Mouse (Mus musculus) intestine, embryonic 15.5 days (tissue): ENCODE data around the gene Gm20388. TPM values are rescaled to one million over a fixed set of nuclear protein-coding genes. Genes with fewer than 3 reads are reported as not detected.

Experiments
- ATAC-seq: fragments of 200-750 bp; cut with Nextera tagmentation; 2 replicates; pipeline ENCODE4 v1.8.0; 2017; ENCODE audit warnings: moderate TSS enrichment, moderate library complexity
- H3K27ac ChIP-seq: fragments of 300-500 bp; sonication (generic); 2 replicates; pipeline ENCODE4 v1.5.1; 2015; ENCODE audit warnings: mild to moderate bottlenecking, inconsistent platforms
- H3K27me3 ChIP-seq: fragments of 300-500 bp; sonication (generic); replicated peaks from 2 replicates; pipeline ENCODE4 v1.6.1; 2015; ENCODE audit warnings: inconsistent platforms
- H3K36me3 ChIP-seq: fragments of 300-500 bp; sonication (generic); 2 replicates; pipeline ENCODE4 v1.6.1; 2015; ENCODE audit warnings: inconsistent platforms
- H3K4me1 ChIP-seq: fragments of 300-500 bp; sonication (generic); replicated peaks from 2 replicates; pipeline ENCODE4 v1.6.1; 2015; ENCODE audit warnings: inconsistent platforms
- H3K4me2 ChIP-seq: fragments of 300-500 bp; sonication (generic); replicated peaks from 2 replicates; pipeline ENCODE4 v1.6.1; 2015; ENCODE audit warnings: mild to moderate bottlenecking, inconsistent platforms
- H3K4me3 ChIP-seq: fragments of 300-500 bp; sonication (generic); replicated peaks from 2 replicates; pipeline ENCODE4 v1.5.1; 2015; ENCODE audit warnings: inconsistent platforms
- H3K9ac ChIP-seq: fragments of 300-500 bp; sonication (generic); 2 replicates; pipeline ENCODE4 v1.6.1; 2015; ENCODE audit warnings: inconsistent platforms
- H3K9me3 ChIP-seq: fragments of 300-500 bp; sonication (generic); 2 replicates; pipeline ENCODE4 v1.6.1; 2016; ENCODE audit warnings: inconsistent platforms
- WGBS: fragments of 180-500 bp; shearing (Covaris S2); methylation state at CpG from one replicate; pipeline ENCODE4 v1.1.7; 2015; 5-methylcytosine and 5-hydroxymethylcytosine counted together
- polyA plus RNA-seq: library from polyadenylated mRNA; unstranded; fragments of >200 nt; fragmentation: Nextera tagmentation; extraction: Ambion mirVana; gene quantifications from 2 replicates; pipeline ENCODE4 v1.2.1, GENCODE M21; 2015

The Gm20388 gene
- polyA plus RNA-seq, 1 experiment from 2014 or later, result not detected

GRCm38 (mm10) chr8:121377680-121378079 lies 1467.0 kb downstream of the Gm20388 start:
- no peaks in the 10 kb centered on the region for H3K36me3 ChIP-seq
- peak overlapping the region; percentile 59; the same call in 1 of the 2 replicates for H3K27ac ChIP-seq
- 0 out of 2 replicates have a peak overlapping the region, but pooled peaks have one; percentile 8 for H3K9ac ChIP-seq
- H3K9me3 ChIP-seq, result no peaks in the 10 kb centered on the region
- H3K4me2 ChIP-seq, result no peak overlapping the region
- H3K27me3 ChIP-seq, result no peaks in the 10 kb centered on the region
- ATAC-seq, result peak; percentile 87
- peaks cover 33% of the 10 kb centered on the region for H3K4me1 ChIP-seq
- H3K4me3 ChIP-seq, result no peak overlapping the region
- WGBS, result 10% methylated on average over 10 of the region's 10 CpGs

- peaks cover 34% of the 10 kb centered on the region for H3K4me1 ChIP-seq
- H3K27me3 ChIP-seq, result no peaks in the 10 kb centered on the region
- no peak overlapping the region for H3K27ac ChIP-seq
- WGBS, result 97% methylated on average over 1 of the region's 1 CpGs
- no peak overlapping the region for H3K4me2 ChIP-seq
- H3K4me3 ChIP-seq, result no peak overlapping the region
- H3K36me3 ChIP-seq, result no peaks in the 10 kb centered on the region
- no peak for ATAC-seq
- no peak overlapping the region for H3K9ac ChIP-seq
- H3K9me3 ChIP-seq, result no peaks in the 10 kb centered on the region
These were observed 1468.7 kb downstream of the Gm20388 start for GRCm38 (mm10) chr8:121379387-121379786.

GRCm38 (mm10) chr8:121382583-121383241 lies 1472.1 kb downstream of the Gm20388 start:
- ATAC-seq, result peak; percentile 60; the same call in 1 of the 2 replicates
- 6% methylated on average over 21 of the region's 21 CpGs for WGBS

GRCm38 (mm10) chr8:121385540-121385939 lies 1474.9 kb downstream of the Gm20388 start:
- H3K9ac ChIP-seq, result no peak overlapping the region
- H3K4me2 ChIP-seq, result no peak overlapping the region
- H3K27me3 ChIP-seq, result peaks cover 10% of the 10 kb centered on the region
- 46% methylated on average over 7 of the region's 7 CpGs for WGBS
- ATAC-seq, result no peak
- H3K9me3 ChIP-seq, result no peaks in the 10 kb centered on the region
- H3K4me1 ChIP-seq, result peaks cover 8% of the 10 kb centered on the region; the same call in 1 of the 2 replicates
- H3K4me3 ChIP-seq, result no peak overlapping the region
- no peak overlapping the region for H3K27ac ChIP-seq
- H3K36me3 ChIP-seq, result no peaks in the 10 kb centered on the region

More at GRCm38 (mm10) chr8:121382583-121383241, 1472.1 kb downstream of the Gm20388 start:
- Histone ChIP-seq H3K9ac (peak overlapping the region; percentile 18; the same call in 1 of the 2 replicates), H3K27me3 (0 out of 2 replicates have a peak, but pooled peaks cover 3% of the 10 kb centered on the region), H3K9me3 (no peaks in the 10 kb centered on the region), H3K4me1 (peaks cover 13% of the 10 kb centered on the region), H3K4me3 (peak overlapping the region; percentile 25), H3K4me2 (peak overlapping the region; percentile 55), H3K27ac (no peak overlapping the region), H3K36me3 (no peaks in the 10 kb centered on the region)

GRCm38 (mm10) chr8:121390608-121391007 lies 1480.0 kb downstream of the Gm20388 start:
- no peak overlapping the region for H3K4me2 ChIP-seq
- peaks cover 47% of the 10 kb centered on the region for H3K27me3 ChIP-seq
- no peak overlapping the region for H3K4me3 ChIP-seq
- 14% methylated on average over 11 of the region's 11 CpGs for WGBS
- no peak overlapping the region for H3K9ac ChIP-seq
- no peaks in the 10 kb centered on the region for H3K4me1 ChIP-seq
- H3K9me3 ChIP-seq, result no peaks in the 10 kb centered on the region
- H3K36me3 ChIP-seq, result no peaks in the 10 kb centered on the region
- peak; percentile 62; the same call in 1 of the 2 replicates for ATAC-seq
- H3K27ac ChIP-seq, result no peak overlapping the region

- H3K4me1 ChIP-seq, result 0 out of 2 replicates have a peak, but pooled peaks cover 3% of the 10 kb centered on the region
- H3K27me3 ChIP-seq, result peaks cover 52% of the 10 kb centered on the region
- H3K4me2 ChIP-seq, result no peak overlapping the region
- H3K9me3 ChIP-seq, result no peaks in the 10 kb centered on the region
- H3K36me3 ChIP-seq, result no peaks in the 10 kb centered on the region
- no peak overlapping the region for H3K27ac ChIP-seq
- no peak overlapping the region for H3K9ac ChIP-seq
- no peak overlapping the region for H3K4me3 ChIP-seq
- 19% methylated on average over 9 of the region's 9 CpGs for WGBS
- no peak for ATAC-seq
These were observed 1480.6 kb downstream of the Gm20388 start for GRCm38 (mm10) chr8:121391254-121391653.

- no peak overlapping the region for H3K27ac ChIP-seq
- no peak for ATAC-seq
- H3K27me3 ChIP-seq, result peaks cover 57% of the 10 kb centered on the region
- H3K4me3 ChIP-seq, result no peak overlapping the region
- H3K4me2 ChIP-seq, result no peak overlapping the region
- no peaks in the 10 kb centered on the region for H3K9me3 ChIP-seq
- 17% methylated on average over 12 of the region's 12 CpGs for WGBS
- H3K9ac ChIP-seq, result no peak overlapping the region
- H3K36me3 ChIP-seq, result no peaks in the 10 kb centered on the region
- 0 out of 2 replicates have a peak, but pooled peaks cover 3% of the 10 kb centered on the region for H3K4me1 ChIP-seq
These were observed 1481.1 kb downstream of the Gm20388 start for GRCm38 (mm10) chr8:121391771-121392170.

- no peaks in the 10 kb centered on the region for H3K36me3 ChIP-seq
- no peak for ATAC-seq
- no peak overlapping the region for H3K27ac ChIP-seq
- H3K9me3 ChIP-seq, result no peaks in the 10 kb centered on the region
- H3K27me3 ChIP-seq, result peaks cover 58% of the 10 kb centered on the region
- 26% methylated on average over 10 of the region's 10 CpGs for WGBS
- H3K4me3 ChIP-seq, result no peak overlapping the region
- H3K4me2 ChIP-seq, result no peak overlapping the region
- H3K9ac ChIP-seq, result no peak overlapping the region
- 0 out of 2 replicates have a peak, but pooled peaks cover 3% of the 10 kb centered on the region for H3K4me1 ChIP-seq
These were observed 1481.8 kb downstream of the Gm20388 start for GRCm38 (mm10) chr8:121392482-121392881.

- peak; percentile 55; the same call in 1 of the 2 replicates for ATAC-seq
These were observed 1482.5 kb downstream of the Gm20388 start for GRCm38 (mm10) chr8:121393111-121393510.

GRCm38 (mm10) chr8:121394686-121395085 lies 1484.0 kb downstream of the Gm20388 start:
- Histone ChIP-seq H3K4me2 (no peak overlapping the region), H3K4me1 (peaks cover 3% of the 10 kb centered on the region; the same call in 1 of the 2 replicates), H3K27me3 (peaks cover 61% of the 10 kb centered on the region), H3K9me3 (no peaks in the 10 kb centered on the region), H3K9ac (no peak overlapping the region), H3K36me3 (no peaks in the 10 kb centered on the region), H3K4me3 (no peak overlapping the region), H3K27ac (no peak overlapping the region)
- 72% methylated on average over 5 of the region's 5 CpGs for WGBS
- no peak for ATAC-seq

More at GRCm38 (mm10) chr8:121393111-121393510, 1482.5 kb downstream of the Gm20388 start:
- WGBS, result 13% methylated on average over 9 of the region's 9 CpGs
- Histone ChIP-seq H3K36me3 (no peaks in the 10 kb centered on the region), H3K4me3 (no peak overlapping the region), H3K9ac (no peak overlapping the region), H3K27me3 (peaks cover 61% of the 10 kb centered on the region), H3K4me1 (peaks cover 3% of the 10 kb centered on the region; the same call in 1 of the 2 replicates), H3K9me3 (no peaks in the 10 kb centered on the region), H3K27ac (no peak overlapping the region), H3K4me2 (no peak overlapping the region)

- Histone ChIP-seq H3K4me1 (peaks cover 3% of the 10 kb centered on the region; the same call in 1 of the 2 replicates), H3K4me3 (no peak overlapping the region), H3K27ac (no peak overlapping the region), H3K9me3 (no peaks in the 10 kb centered on the region), H3K9ac (no peak overlapping the region), H3K27me3 (peaks cover 56% of the 10 kb centered on the region), H3K36me3 (no peaks in the 10 kb centered on the region), H3K4me2 (no peak overlapping the region)
- WGBS, result 71% methylated on average over 11 of the region's 11 CpGs
- ATAC-seq, result no peak
These were observed 1484.7 kb downstream of the Gm20388 start for GRCm38 (mm10) chr8:121395316-121395715.

GRCm38 (mm10) chr8:121396151-121396550 lies 1485.5 kb downstream of the Gm20388 start:
- Histone ChIP-seq H3K4me3 (no peak overlapping the region), H3K36me3 (no peaks in the 10 kb centered on the region), H3K4me1 (peaks cover 3% of the 10 kb centered on the region; the same call in 1 of the 2 replicates), H3K27me3 (peaks cover 48% of the 10 kb centered on the region), H3K9me3 (no peaks in the 10 kb centered on the region), H3K27ac (no peak overlapping the region), H3K4me2 (no peak overlapping the region; the same call in 1 of the 2 replicates), H3K9ac (no peak overlapping the region)
- ATAC-seq, result no peak
- 26% methylated on average over 11 of the region's 11 CpGs for WGBS
